ENCODE assay signal across 32 mouse cellular contexts in genomic region chr19:58254172-58254571, GRCm38 (mm10).
"Had no signal": no experiment of that assay in that cellular context is flagged by ENCODE, and none has a peak within 500 bp of the region (broad histone marks: within the 10 kb centered on the region; RNA-seq: fewer than 3 reads in every experiment).

No protein-coding gene starts in this region.

- H3K4me3 ChIP-seq: limb, embryonic 10.5 days; limb, embryonic 12.5 days; limb, embryonic 13.5 days; limb, embryonic 15.5 days; liver, embryonic 12.5 days; liver, embryonic 13.5 days; liver, embryonic 15.5 days; lung, embryonic 15.5 days; megakaryocyte, embryonic 14.5 days; midbrain, embryonic 10.5 days; midbrain, embryonic 12.5 days; midbrain, embryonic 13.5 days; midbrain, embryonic 15.5 days; myocyte; neural tube, embryonic 12.5 days had no signal

- H3K4me2 ChIP-seq: limb, embryonic 12.5 days; limb, embryonic 13.5 days; limb, embryonic 15.5 days; liver, embryonic 11.5 days; liver, embryonic 12.5 days; liver, embryonic 13.5 days; liver, embryonic 15.5 days; lung, embryonic 14.5 days; lung, embryonic 15.5 days; midbrain, embryonic 11.5 days; midbrain, embryonic 12.5 days; midbrain, embryonic 13.5 days; midbrain, embryonic 15.5 days; neural tube, embryonic 12.5 days had no signal

- ATAC-seq: liver, embryonic 12.5 days; liver, postnatal 0 days; lung, postnatal 0 days; midbrain, embryonic 13.5 days; midbrain, embryonic 15.5 days; midbrain, embryonic 16.5 days had no signal

- H3K27me3 ChIP-seq: limb, embryonic 12.5 days; limb, embryonic 13.5 days; liver, embryonic 12.5 days; liver, embryonic 13.5 days; liver, embryonic 15.5 days; lung, embryonic 15.5 days; midbrain, embryonic 15.5 days; neural tube, embryonic 12.5 days had no signal

- H3K9ac ChIP-seq: limb, embryonic 12.5 days; limb, embryonic 13.5 days; limb, embryonic 15.5 days; liver, embryonic 12.5 days; liver, embryonic 13.5 days; liver, embryonic 14.5 days; liver, embryonic 15.5 days; liver, postnatal 0 days; lung, embryonic 14.5 days; lung, embryonic 15.5 days; midbrain, embryonic 12.5 days; midbrain, embryonic 13.5 days; midbrain, embryonic 15.5 days; neural tube, embryonic 12.5 days had no signal

- H3K4me1 ChIP-seq: limb, embryonic 13.5 days; limb, embryonic 15.5 days; liver, embryonic 12.5 days; liver, embryonic 13.5 days; liver, embryonic 15.5 days; lung, embryonic 15.5 days; megakaryocyte, embryonic 14.5 days; midbrain, embryonic 12.5 days had no signal

- H3K9me3 ChIP-seq: limb, embryonic 10.5 days; limb, embryonic 12.5 days; limb, embryonic 13.5 days; limb, embryonic 15.5 days; liver, embryonic 12.5 days; liver, embryonic 13.5 days; liver, embryonic 15.5 days; lung, embryonic 15.5 days; midbrain, embryonic 10.5 days; midbrain, embryonic 12.5 days; midbrain, embryonic 13.5 days; midbrain, embryonic 15.5 days; neural tube, embryonic 12.5 days had no signal

- DNase-seq: left cerebral cortex, postnatal 4 days; liver; liver, embryonic 13.5 days; liver, postnatal 0 days; lung, adult 18-20 months; lung, adult 2 months; lung, embryonic 14.5 days; lung, postnatal 10 days; lung, postnatal 14 days; lung, postnatal 36 days; lung, postnatal 4 days; midbrain, embryonic 14.5 days had no signal

- H3K36me3 ChIP-seq: limb, embryonic 10.5 days; limb, embryonic 12.5 days; limb, embryonic 13.5 days; limb, embryonic 15.5 days; liver, embryonic 12.5 days; liver, embryonic 13.5 days; liver, embryonic 15.5 days; lung, embryonic 15.5 days; midbrain, embryonic 12.5 days; midbrain, embryonic 13.5 days; midbrain, embryonic 15.5 days; neural tube, embryonic 12.5 days had no signal

- H3K27ac ChIP-seq: limb, embryonic 10.5 days; limb, embryonic 12.5 days; limb, embryonic 13.5 days; limb, embryonic 15.5 days; liver, embryonic 12.5 days; liver, embryonic 13.5 days; liver, embryonic 14.5 days; liver, embryonic 15.5 days; lung, embryonic 15.5 days; macrophage; midbrain, embryonic 10.5 days; midbrain, embryonic 12.5 days; midbrain, embryonic 13.5 days; midbrain, embryonic 15.5 days; neural tube, embryonic 12.5 days had no signal
